Mouse (Mus musculus) brown adipose tissue, adult 24 weeks (tissue): Measurements from ENCODE around the gene Zg16. TPM values are rescaled to one million over a fixed set of nuclear protein-coding genes. Genes with fewer than 3 reads are reported as not detected.

Source experiments
- H3K27ac ChIP-seq: fragments of 200-500 bp; replicated peaks from 2 replicates; pipeline ENCODE4 v1.5.1; 2012; ENCODE audit warnings: low read depth, mild to moderate bottlenecking, low read length
- H3K4me1 ChIP-seq: fragments of 200-500 bp; 2 replicates; pipeline ENCODE4 v1.6.1; 2012; ENCODE audit warnings: low read length, mixed read lengths; ENCODE audit not compliant: control insufficient read depth, insufficient read depth, insufficient read length
- H3K4me3 ChIP-seq: fragments of 200-500 bp; 2 replicates; pipeline ENCODE4 v1.5.1; 2012; ENCODE audit warnings: low read depth, mild to moderate bottlenecking, low read length, moderate library complexity; ENCODE audit not compliant: insufficient read depth
- polyA plus RNA-seq: library from polyadenylated mRNA; stranded (reverse); fragments of >200 nt; gene quantifications from 2 replicates; pipeline ENCODE4 v1.2.4, GENCODE M21; 2012; ENCODE audit not compliant: missing spikeins, insufficient read depth, insufficient read length

Zg16 gene
- polyA plus RNA-seq, 1 experiment: not detected

DNA sequence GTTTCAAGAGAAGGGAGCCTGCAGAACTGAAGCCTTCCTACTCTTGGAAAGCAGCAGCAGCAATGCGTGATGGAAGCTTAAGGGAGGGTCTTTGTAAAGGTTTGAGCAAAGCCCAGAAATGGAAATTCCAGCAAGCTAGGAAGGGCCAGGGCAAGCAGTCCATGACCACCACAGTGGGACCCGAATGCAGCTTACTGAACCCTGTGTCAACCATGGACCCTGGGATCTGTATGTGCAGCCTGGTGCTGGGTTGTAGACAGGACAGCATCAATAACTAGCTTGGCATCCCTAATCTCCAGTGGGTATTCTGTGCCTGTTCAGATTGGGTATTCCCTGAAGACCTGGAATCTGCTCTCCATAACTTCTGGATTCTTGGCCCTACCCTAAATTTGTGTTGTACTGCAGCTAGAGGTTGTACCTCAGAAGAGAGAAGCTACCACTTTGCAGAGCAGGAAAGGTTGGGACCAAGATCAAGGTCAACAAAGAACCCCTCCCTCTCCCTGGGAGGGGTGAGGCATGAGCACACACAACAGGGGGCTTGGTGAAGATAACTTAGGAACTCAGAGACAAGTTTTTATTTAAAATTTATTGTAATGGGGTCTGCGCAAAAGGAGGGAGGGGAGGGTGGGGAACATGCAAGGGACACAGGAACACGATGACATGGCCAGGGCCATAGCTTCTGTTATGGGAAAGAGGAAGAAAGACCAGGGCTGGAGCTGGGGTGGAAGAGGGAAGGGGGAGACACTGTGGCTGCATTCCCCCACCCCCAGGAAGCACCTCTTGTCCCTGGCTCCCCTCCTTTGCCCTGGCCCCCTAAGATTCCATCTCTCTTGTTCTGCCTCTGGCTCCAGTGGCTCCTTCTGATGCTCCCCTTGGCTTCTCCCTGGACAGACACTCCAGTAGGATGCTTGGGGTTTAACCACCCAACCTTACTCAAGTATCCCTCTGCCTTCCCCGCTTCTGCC lies 65.3 kb downstream of the Zg16 start:
- no peaks in the 10 kb centered on the region; the same call in none of the 2 replicates for H3K4me1 ChIP-seq
- no peak overlapping the region for H3K27ac ChIP-seq
- no peak overlapping the region for H3K4me3 ChIP-seq

- peak within 1 kb of the TSS; percentile 39 for H3K4me3 ChIP-seq
- H3K27ac ChIP-seq: no peak within 1 kb of the TSS
- H3K4me1 ChIP-seq: peaks cover under 1% of the 10 kb centered on the region
Measured at GRCm38 (mm10) chr7:127020901-127021562, 66.1 kb downstream of the Zg16 start, which contains the start of the genes Gm42742 and Prrt2. Gene Gm42742, minus strand, starts transcription at chr7:127021097. Gene Prrt2, minus strand, starts transcription at chr7:127021211.

- Histone ChIP-seq H3K4me1 (peaks cover 6% of the 10 kb centered on the region), H3K27ac (no peak overlapping the region), H3K4me3 (peak overlapping the region; percentile 39)
Measured at GRCm38 (mm10) chr7:127020491-127020890, 66.6 kb downstream of the Zg16 start.

DNA sequence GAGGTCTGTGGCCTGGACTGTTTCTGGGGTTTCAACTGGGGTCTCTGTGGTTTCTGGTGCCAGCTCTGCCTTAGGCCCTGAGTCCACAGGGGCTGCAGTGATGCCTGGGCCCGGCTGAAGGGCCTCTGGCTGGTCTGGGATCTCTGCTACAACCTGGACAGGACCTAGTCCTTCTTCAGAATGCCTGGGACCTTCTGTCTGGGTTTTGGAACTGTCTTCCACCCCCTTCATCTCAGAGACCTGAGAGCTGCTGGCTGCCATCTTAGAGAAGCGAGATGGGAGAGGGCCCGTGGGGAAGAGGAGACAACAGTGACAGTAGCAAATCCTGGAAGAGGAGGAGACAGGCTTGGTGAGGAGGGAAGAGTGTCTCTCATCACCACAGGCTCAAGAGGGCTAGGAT lies 67.1 kb downstream of the Zg16 start:
- peak overlapping the region; percentile 39 for H3K4me3 ChIP-seq
- peaks cover 8% of the 10 kb centered on the region for H3K4me1 ChIP-seq
- H3K27ac ChIP-seq: no peak overlapping the region

GRCm38 (mm10) chr7:127019306-127019960 lies 67.7 kb downstream of the Zg16 start:
- Histone ChIP-seq H3K4me3 (peak overlapping the region; percentile 39; the same call in 1 of the 2 replicates), H3K27ac (no peak overlapping the region), H3K4me1 (peaks cover 9% of the 10 kb centered on the region)

GRCm38 (mm10) chr7:127018416-127019305 lies 68.5 kb downstream of the Zg16 start:
- Histone ChIP-seq H3K4me3 (peak overlapping the region; percentile 6; the same call in 1 of the 2 replicates), H3K4me1 (peaks cover 9% of the 10 kb centered on the region), H3K27ac (peak overlapping the region; percentile 45; the same call in 1 of the 2 replicates)

- Histone ChIP-seq H3K4me1 (peaks cover 15% of the 10 kb centered on the region), H3K27ac (0 out of 2 replicates have a peak overlapping the region, but pooled peaks have one; percentile 23), H3K4me3 (no peak overlapping the region)
Measured at GRCm38 (mm10) chr7:127017950-127018345, 69.2 kb downstream of the Zg16 start.

GRCm38 (mm10) chr7:127016971-127017949 lies 69.9 kb downstream of the Zg16 start, which contains the start of gene Pagr1a:
Gene Pagr1a, minus strand, starts transcription at chr7:127017352.
- Histone ChIP-seq H3K4me3 (peak within 1 kb of the TSS; percentile 83), H3K4me1 (peaks cover 17% of the 10 kb centered on the region), H3K27ac (peak within 1 kb of the TSS; percentile 93)

- Histone ChIP-seq H3K27ac (peak overlapping the region; percentile 93), H3K4me1 (peaks cover 17% of the 10 kb centered on the region), H3K4me3 (peak overlapping the region; percentile 83)
Measured at GRCm38 (mm10) chr7:127016486-127016938, 70.6 kb downstream of the Zg16 start.

DNA sequence TGATC lies 70.8 kb downstream of the Zg16 start, which contains the start of gene Pagr1b:
Gene Pagr1b, minus strand, starts transcription at position 4 of the 5 bp plus-strand sequence.
- H3K27ac ChIP-seq: peak within 1 kb of the TSS; percentile 93
- H3K4me3 ChIP-seq: peak within 1 kb of the TSS; percentile 83
- H3K4me1 ChIP-seq: peaks cover 17% of the 10 kb centered on the region

- Histone ChIP-seq H3K4me3 (peak overlapping the region; percentile 83), H3K27ac (peak overlapping the region; percentile 93), H3K4me1 (peaks cover 17% of the 10 kb centered on the region)
Measured at GRCm38 (mm10) chr7:127016081-127016480, 71.0 kb downstream of the Zg16 start.

DNA sequence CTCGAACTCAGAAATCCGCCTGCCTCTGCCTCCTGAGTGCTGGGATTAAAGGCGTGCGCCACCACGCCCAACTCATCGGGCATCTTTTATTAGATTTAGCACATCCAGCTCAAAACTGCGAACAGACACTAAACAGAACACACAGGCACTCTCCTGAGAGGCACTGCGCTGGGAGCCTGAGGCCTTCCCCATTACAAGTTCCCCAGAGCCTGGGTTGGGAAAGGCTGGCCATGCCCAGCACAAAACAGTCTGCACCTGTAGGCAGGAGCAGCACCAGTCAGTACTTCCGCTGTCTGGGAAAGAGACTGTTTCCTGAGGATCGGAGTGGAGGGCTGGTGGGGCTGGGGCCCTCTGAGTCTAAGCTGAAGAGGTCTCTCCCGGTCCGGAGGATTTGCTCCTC lies 72.1 kb downstream of the Zg16 start:
- H3K27ac ChIP-seq: no peak overlapping the region
- H3K4me1 ChIP-seq: peaks cover 17% of the 10 kb centered on the region
- no peak overlapping the region for H3K4me3 ChIP-seq

DNA sequence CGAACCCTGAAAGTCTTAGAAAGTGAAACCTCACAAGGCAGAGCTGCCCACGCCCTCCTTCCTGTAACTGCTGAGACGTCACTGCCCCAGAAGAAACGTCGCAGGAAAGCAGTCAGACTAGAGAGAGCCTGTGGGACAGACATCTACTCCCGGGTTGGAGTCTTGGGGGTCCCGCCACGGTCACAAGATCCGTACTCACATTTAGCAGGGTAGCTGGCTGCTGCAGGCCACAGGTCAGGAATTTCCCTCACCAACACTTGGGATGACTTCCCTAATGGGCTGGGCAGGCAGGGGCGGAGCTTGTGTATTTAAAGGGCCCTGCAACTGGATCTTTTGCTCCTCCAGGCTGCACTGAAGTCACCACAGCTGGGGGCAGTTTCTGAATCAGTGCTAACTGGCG lies 72.8 kb downstream of the Zg16 start, which contains the start of gene Mvp:
Gene Mvp, minus strand, starts transcription at position 302 of the 400 bp plus-strand sequence.
- H3K4me3 ChIP-seq: peak within 1 kb of the TSS; percentile 89
- H3K27ac ChIP-seq: peak within 1 kb of the TSS; percentile 97
- H3K4me1 ChIP-seq: peaks cover 20% of the 10 kb centered on the region
